Mouse (Mus musculus): ENCODE measurements at regions not wholly inside any gene's neighbourhood (a gene's known extent, or its start where the extent isn't known, plus 50 kb on each side); places are given as distances from the start of the nearest gene placed in this dataset.

GRCm38 (mm10) chr1:81927721-81928120 is 305.2 kb upstream of the Gm9747 start:
- no peak for DNase-seq (ENCODE audit: low spot score)

- no peak for DNase-seq (ENCODE audit: low spot score)
These were observed 299.8 kb upstream of the Gm9747 start for GRCm38 (mm10) chr1:81933064-81933463.

DNA sequence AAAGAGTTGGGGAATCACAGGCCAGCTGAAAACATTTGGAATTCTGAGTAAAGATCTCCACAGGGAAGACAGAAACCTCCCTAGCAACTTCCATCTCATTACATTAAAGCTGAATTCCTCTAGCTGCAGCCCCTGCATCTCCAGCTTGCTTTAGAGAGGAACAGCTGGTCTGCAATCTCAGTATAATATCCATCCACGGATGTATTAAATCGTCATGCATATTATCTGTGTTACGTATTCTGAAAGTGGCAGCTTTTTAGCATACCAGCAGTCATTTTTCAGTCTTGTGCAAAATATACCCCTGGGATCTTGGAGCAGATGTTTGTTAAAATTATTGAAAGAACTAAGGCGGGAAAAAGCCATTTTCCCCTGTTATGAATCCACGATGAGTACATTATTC is 287.7 kb upstream of the Gm9747 start:
- no peak for DNase-seq (ENCODE audit: low spot score)

DNA sequence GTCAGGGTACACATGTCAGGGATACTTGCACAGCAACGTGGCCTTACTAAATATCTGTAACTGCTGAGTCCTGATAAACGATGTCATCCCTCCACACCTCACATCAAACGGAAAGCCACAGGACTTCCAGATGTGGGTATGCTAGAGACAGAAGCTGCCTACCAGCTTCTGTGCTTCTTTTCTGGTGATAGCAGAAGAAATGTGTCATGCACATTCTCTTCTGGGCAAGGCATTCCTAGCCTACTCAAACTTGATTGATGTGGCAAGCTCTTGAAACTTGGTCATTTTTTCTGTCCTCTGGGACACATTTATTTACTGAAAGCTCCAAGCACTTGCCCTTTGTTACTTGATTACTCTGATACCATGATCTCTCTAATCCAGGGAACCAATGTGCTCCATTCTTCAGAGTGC is 282.8 kb upstream of the Gm9747 start:
- DNase-seq (ENCODE audit: low spot score) = no peak

- DNase-seq (ENCODE audit: low spot score) = no peak
These were observed 282.1 kb upstream of the Gm9747 start for GRCm38 (mm10) chr1:81950853-81951252.

DNA sequence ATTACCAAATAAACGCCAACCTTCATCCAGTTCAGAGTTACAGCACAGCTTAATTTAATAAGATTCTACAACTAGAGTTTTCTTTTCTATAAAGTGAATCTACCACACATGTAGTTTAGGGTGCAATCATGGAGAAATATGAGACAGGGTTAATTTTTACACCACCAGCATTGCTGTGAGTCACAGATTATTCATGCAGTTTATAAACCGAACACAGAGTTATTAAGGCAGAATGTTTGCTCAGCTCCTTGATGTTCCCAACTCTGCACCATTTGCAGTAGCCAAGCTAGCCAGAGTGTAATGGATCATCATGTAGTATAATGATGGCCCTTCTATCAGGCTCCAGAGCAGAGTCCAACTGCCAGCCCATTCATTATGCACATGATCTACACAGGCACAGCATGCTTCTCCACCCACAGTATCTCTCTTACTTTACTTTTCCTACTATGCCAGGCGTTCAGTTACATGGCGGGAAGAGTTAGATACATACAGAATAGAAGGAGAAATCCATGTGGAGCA is 281.4 kb upstream of the Gm9747 start:
- no peak for DNase-seq (ENCODE audit: low spot score)

- no peak for DNase-seq (ENCODE audit: low spot score)
These were observed 280.8 kb upstream of the Gm9747 start for GRCm38 (mm10) chr1:81952095-81952494.

GRCm38 (mm10) chr1:81954507-81954906 is 278.4 kb upstream of the Gm9747 start:
- no peak for DNase-seq (ENCODE audit: low spot score)

- no peak for DNase-seq (ENCODE audit: low spot score)
These were observed 265.9 kb upstream of the Gm9747 start for GRCm38 (mm10) chr1:81967062-81967461.

DNA sequence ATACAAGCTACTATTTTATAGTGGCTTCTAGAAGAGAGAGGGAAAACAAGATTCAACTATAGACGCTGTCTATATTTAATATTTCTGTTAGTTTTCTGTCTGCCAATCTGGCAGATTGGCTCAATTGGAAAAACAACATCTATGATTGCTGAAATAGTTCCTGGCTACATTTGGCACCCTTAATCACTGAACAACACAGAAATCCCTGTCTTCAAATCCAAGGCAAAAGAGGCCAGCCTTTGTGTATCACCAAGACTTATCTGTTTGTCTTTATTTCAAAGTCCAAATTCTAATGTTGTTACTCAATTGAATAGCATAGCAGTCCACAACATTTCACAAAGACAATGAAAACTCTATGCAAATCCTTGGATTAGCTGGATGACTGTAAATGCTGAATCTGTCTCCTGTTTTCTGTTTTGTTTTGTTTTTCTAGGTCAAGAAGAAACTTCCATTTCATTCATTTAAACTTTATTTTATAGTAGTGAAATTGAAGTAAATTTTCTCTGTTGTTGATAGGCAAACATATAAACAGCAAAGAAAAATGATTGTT is 265.1 kb upstream of the Gm9747 start:
- DNase-seq (ENCODE audit: low spot score) = no peak

DNA sequence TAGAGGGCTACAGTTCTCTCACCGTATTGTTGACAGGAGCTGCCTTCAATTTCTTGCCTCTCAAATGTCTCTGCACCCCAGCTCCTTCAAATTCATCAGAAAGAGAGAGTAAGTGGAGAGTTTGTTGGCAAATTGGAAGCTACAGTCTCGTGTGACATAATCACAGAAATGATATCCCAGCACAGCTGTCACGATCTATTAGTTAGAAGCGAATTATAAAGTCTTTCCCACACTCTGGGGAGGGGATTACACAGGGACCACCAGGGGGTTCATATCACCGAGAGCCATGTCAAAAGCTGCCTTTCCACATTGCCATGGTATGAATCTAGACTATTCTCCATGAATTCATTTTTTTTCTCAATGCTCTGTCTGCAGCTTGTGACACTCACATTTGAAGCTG is 260.3 kb upstream of the Gm9747 start:
- no peak for DNase-seq (ENCODE audit: low spot score)

- no peak for DNase-seq (ENCODE audit: low spot score)
These were observed 259.4 kb upstream of the Gm9747 start for GRCm38 (mm10) chr1:81973481-81973880.

- DNase-seq (ENCODE audit: low spot score) = no peak
These were observed 225.0 kb upstream of the Gm9747 start for GRCm38 (mm10) chr1:82007943-82008342.

GRCm38 (mm10) chr1:82008805-82009204 is 224.1 kb upstream of the Gm9747 start:
- DNase-seq (ENCODE audit: low spot score) = no peak

GRCm38 (mm10) chr1:82010995-82011394 is 221.9 kb upstream of the Gm9747 start:
- no peak for DNase-seq (ENCODE audit: low spot score)

DNA sequence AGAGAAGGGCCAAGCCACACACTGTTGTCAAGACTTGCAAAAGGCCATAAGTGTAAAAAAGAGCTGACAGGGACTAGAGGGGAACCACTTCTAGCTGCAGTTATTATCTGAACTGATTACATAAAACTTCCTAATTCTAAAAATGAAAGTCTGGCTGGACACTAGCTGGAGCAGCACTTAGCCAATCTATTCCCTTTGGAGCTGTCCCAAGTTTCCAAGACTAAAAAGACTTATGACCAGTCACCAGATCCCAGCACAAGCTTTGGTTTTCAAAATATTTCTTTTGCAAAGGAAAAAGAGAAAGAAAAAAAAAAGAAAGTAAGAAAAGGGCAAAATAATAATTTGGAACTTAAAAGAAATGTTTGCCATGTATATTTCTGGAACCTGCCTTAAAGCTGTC is 217.6 kb upstream of the Gm9747 start:
- DNase-seq (ENCODE audit: low spot score) = no peak

GRCm38 (mm10) chr1:82018701-82019404 is 214.1 kb upstream of the Gm9747 start:
- no peak for DNase-seq (ENCODE audit: low spot score)

DNA sequence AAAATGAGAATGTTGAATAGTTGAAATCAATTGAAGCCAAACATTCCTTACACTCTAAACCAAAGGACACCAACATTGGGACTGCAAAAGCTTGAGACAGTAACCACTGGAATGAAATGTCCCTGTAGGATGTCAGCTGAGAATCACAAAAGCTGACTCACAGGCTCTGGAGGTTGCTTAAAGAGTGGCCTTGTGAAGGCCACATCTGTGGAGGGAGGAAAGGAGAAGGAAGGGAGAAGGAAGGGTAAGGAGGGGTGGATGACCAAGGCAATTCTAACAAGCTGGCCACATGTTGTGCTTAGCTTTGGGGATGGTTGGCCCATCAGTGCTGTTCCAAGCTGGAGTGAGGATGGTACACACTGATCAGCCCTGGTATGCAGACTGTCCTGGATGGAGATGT is 205.2 kb upstream of the Gm9747 start:
- DNase-seq (ENCODE audit: low spot score) = no peak

DNA sequence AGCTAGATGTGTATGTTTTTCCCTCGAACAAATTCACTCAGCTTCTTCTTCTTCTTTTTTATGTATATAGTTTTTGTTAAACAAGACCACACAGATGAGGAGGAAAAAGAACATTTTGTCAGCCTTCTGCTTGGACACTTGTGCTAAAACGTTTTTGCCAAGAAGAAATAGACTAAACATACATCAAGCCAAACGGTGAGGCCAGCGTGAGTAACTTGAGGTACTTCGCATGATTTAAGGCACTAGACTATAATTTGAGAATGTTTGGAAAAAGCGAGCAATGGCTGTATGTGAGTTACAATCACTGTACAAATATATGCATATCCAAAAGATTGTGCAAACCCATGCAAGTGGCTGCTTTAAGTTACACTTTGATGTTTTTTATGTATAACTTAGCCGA is 201.8 kb upstream of the Gm9747 start:
- DNase-seq (ENCODE audit: low spot score) = no peak

DNA sequence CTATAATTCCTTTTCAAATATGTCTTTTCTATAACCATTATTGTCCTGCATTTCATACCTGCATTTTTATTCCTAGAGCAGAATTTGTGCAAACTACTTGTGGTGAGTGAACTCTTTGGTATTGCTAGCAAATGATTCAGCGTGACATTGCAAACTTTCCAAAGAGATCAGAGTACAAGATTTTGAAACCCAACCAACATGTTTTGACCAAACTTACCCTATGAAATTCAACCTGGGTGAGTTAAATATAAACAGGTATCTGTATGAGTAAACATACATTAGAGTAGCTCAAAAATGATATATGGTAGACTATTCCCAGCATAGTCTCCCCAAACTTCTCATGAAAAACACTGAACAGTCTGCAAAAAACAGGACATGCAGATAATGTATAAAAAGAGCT is 200.5 kb upstream of the Gm9747 start:
- DNase-seq (ENCODE audit: low spot score) = no peak

GRCm38 (mm10) chr1:82038171-82038570 is 194.7 kb upstream of the Gm9747 start:
- DNase-seq (ENCODE audit: low spot score) = no peak

DNA sequence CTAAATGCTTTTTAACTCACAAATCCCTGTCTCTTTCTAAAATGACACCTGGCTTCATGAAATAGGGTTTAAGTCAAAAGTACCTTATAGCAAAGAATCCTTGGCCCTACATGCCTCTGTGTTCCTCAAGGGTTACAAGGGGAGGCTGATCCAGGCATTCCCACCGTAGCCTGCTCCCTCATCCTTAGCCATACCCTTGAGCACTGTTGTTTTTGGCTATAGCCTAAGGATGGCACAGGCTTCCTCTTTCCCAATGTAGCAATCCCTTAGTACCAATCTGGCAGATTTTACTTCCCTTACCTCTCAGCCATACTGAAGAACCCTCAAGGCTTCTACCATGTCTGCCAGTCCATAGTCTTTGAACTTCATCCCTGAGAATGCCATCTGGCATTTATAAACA is 194.2 kb upstream of the Gm9747 start:
- DNase-seq (ENCODE audit: low spot score) = no peak

GRCm38 (mm10) chr1:82041286-82042050 is 191.4 kb upstream of the Gm9747 start:
- no peak for DNase-seq (ENCODE audit: low spot score)
